Mouse (Mus musculus): ENCODE results near the gene Traf5. TPM values are rescaled to one million over a fixed set of nuclear protein-coding genes. Genes with fewer than 3 reads are reported as not detected.
A peak's percentile ranks its signal among the peaks of the same experiment; 100 is the strongest.

Traf5 gene
- polyA plus RNA-seq, 1 experiment from 2014 or later: 25.2 TPM

DNA sequence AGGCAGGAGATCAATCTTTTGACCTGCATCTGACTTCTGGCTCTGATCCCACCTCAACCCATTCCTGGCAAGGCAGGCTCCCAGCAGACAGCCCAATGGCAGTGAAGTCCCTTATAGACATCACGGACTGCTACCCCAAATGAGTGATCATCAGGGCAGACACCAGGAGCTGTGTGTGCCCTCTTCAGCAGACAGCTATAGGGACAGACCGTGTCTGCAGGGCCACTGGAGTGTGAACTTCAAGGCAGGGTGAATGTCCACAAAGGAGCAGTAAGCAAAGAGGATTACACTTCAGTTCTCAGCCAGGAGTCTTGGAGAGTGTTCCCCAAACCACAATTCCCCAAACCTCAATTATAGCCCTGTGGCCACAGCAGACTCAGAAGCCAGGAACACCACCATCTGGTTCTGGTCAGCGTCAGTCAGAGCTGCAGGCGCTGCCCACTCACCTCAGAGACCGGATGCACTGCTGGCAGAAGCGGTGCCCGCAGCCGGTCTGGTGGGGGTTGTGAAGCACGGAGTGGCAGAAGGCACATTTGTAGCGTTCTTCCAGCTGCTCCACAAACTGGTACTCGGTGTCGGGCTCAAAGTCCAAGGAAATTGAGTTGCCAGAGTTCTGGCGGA lies 22.3 kb downstream of the Traf5 start:
- H3K4me3 ChIP-seq (ENCODE audit: low read length): peak overlapping the region; percentile 32
- peak; percentile 72 for ATAC-seq (ENCODE audit: low FRiP score, low TSS enrichment)
- H3K4me2 ChIP-seq (replicated peaks; ENCODE audit: low read depth, low read length): peak overlapping the region; percentile 54
- H3K4me1 ChIP-seq (ENCODE audit: insufficient read depth, low read length): peaks cover 26% of the 10 kb centered on the region
- 14% methylated on average over 13 of the region's 13 CpGs for WGBS
- H3K27ac ChIP-seq (ENCODE audit: low read length): peak overlapping the region; percentile 88
- H3K9ac ChIP-seq (replicated peaks; ENCODE audit: low read length): peak overlapping the region; percentile 55
- no peaks in the 10 kb centered on the region for H3K9me3 ChIP-seq (ENCODE audit: low read length)
- no peaks in the 10 kb centered on the region for H3K27me3 ChIP-seq (ENCODE audit: insufficient read depth, low read length)
- peaks cover 26% of the 10 kb centered on the region for H3K36me3 ChIP-seq (ENCODE audit: insufficient read depth, low read length)

- ATAC-seq (ENCODE audit: low FRiP score, low TSS enrichment): no peak
- 50% methylated on average over 2 of the region's 2 CpGs for WGBS
- Histone ChIP-seq H3K27me3 (ENCODE audit: insufficient read depth, low read length) (no peaks in the 10 kb centered on the region), H3K4me3 (ENCODE audit: low read length) (no peak overlapping the region), H3K9ac (replicated peaks; ENCODE audit: low read length) (no peak overlapping the region), H3K4me2 (replicated peaks; ENCODE audit: low read depth, low read length) (no peak overlapping the region), H3K36me3 (ENCODE audit: insufficient read depth, low read length) (peaks cover 43% of the 10 kb centered on the region), H3K4me1 (ENCODE audit: insufficient read depth, low read length) (peaks cover 19% of the 10 kb centered on the region), H3K27ac (ENCODE audit: low read length) (no peak overlapping the region), H3K9me3 (ENCODE audit: low read length) (peaks cover 7% of the 10 kb centered on the region)
Observed at GRCm38 (mm10) chr1:192068188-192068587, 24.2 kb downstream of the Traf5 start.

GRCm38 (mm10) chr1:192066956-192067355 lies 25.4 kb downstream of the Traf5 start:
- H3K4me3 ChIP-seq (ENCODE audit: low read length): no peak overlapping the region
- peaks cover 51% of the 10 kb centered on the region for H3K36me3 ChIP-seq (ENCODE audit: insufficient read depth, low read length)
- 96% methylated on average over 3 of the region's 3 CpGs for WGBS
- ATAC-seq (ENCODE audit: low FRiP score, low TSS enrichment): no peak
- peaks cover 7% of the 10 kb centered on the region for H3K9me3 ChIP-seq (ENCODE audit: low read length)
- peaks cover 22% of the 10 kb centered on the region for H3K4me1 ChIP-seq (ENCODE audit: insufficient read depth, low read length)
- no peak overlapping the region for H3K27ac ChIP-seq (ENCODE audit: low read length)
- H3K9ac ChIP-seq (replicated peaks; ENCODE audit: low read length): no peak overlapping the region
- H3K27me3 ChIP-seq (ENCODE audit: insufficient read depth, low read length): no peaks in the 10 kb centered on the region
- H3K4me2 ChIP-seq (replicated peaks; ENCODE audit: low read depth, low read length): no peak overlapping the region

GRCm38 (mm10) chr1:192063209-192063946 lies 29.0 kb downstream of the Traf5 start:
- peaks cover 62% of the 10 kb centered on the region for H3K36me3 ChIP-seq (ENCODE audit: insufficient read depth, low read length)

DNA sequence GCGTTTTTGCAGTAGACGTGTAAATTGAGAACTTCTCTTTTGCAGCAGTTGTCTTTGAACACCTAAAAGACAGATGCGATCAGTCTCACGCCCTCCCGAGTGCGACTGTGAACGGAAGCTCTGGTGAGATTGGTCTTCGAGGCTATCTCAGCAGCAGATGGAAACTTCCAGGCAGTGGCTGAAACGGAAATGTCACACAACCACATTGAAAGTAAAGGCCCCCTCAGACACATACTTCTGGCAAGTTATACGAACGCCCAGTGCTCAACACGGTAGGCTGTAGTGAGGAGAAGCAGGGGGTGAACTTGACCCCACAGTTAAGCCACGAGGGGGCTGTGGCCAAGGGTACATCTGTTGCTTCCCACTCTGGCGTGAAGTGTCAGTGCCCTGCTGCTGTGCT lies 29.7 kb downstream of the Traf5 start:
- Histone ChIP-seq H3K36me3 (ENCODE audit: insufficient read depth, low read length) (peaks cover 61% of the 10 kb centered on the region), H3K4me3 (ENCODE audit: low read length) (no peak overlapping the region), H3K4me2 (replicated peaks; ENCODE audit: low read depth, low read length) (no peak overlapping the region), H3K27ac (ENCODE audit: low read length) (peak overlapping the region; percentile 54; the same call in 1 of the 2 replicates), H3K9ac (replicated peaks; ENCODE audit: low read length) (no peak overlapping the region), H3K27me3 (ENCODE audit: insufficient read depth, low read length) (no peaks in the 10 kb centered on the region), H3K4me1 (ENCODE audit: insufficient read depth, low read length) (peaks cover 5% of the 10 kb centered on the region; the same call in 1 of the 2 replicates), H3K9me3 (ENCODE audit: low read length) (peaks cover 7% of the 10 kb centered on the region)
- 66% methylated on average over 14 of the region's 14 CpGs for WGBS
- ATAC-seq (ENCODE audit: low FRiP score, low TSS enrichment): no peak

More at GRCm38 (mm10) chr1:192063209-192063946, 29.0 kb downstream of the Traf5 start:
- no peak overlapping the region for H3K9ac ChIP-seq (replicated peaks; ENCODE audit: low read length)
- peaks cover 7% of the 10 kb centered on the region for H3K9me3 ChIP-seq (ENCODE audit: low read length)
- no peak overlapping the region for H3K4me3 ChIP-seq (ENCODE audit: low read length)
- no peak overlapping the region for H3K4me2 ChIP-seq (replicated peaks; ENCODE audit: low read depth, low read length)
- WGBS: 93% methylated on average over 8 of the region's 8 CpGs
- H3K27me3 ChIP-seq (ENCODE audit: insufficient read depth, low read length): no peaks in the 10 kb centered on the region
- ATAC-seq (ENCODE audit: low FRiP score, low TSS enrichment): no peak
- H3K27ac ChIP-seq (ENCODE audit: low read length): no peak overlapping the region
- peaks cover 5% of the 10 kb centered on the region; the same call in 1 of the 2 replicates for H3K4me1 ChIP-seq (ENCODE audit: insufficient read depth, low read length)

GRCm38 (mm10) chr1:192061666-192062306 lies 30.6 kb downstream of the Traf5 start:
- no peak overlapping the region for H3K4me3 ChIP-seq (ENCODE audit: low read length)
- peak overlapping the region; percentile 54 for H3K27ac ChIP-seq (ENCODE audit: low read length)
- no peaks in the 10 kb centered on the region for H3K27me3 ChIP-seq (ENCODE audit: insufficient read depth, low read length)
- H3K4me1 ChIP-seq (ENCODE audit: insufficient read depth, low read length): peaks cover 5% of the 10 kb centered on the region; the same call in 1 of the 2 replicates
- no peak overlapping the region for H3K9ac ChIP-seq (replicated peaks; ENCODE audit: low read length)
- peaks cover 7% of the 10 kb centered on the region for H3K9me3 ChIP-seq (ENCODE audit: low read length)
- peaks cover 62% of the 10 kb centered on the region for H3K36me3 ChIP-seq (ENCODE audit: insufficient read depth, low read length)
- ATAC-seq (ENCODE audit: low FRiP score, low TSS enrichment): peak; percentile 92
- no peak overlapping the region for H3K4me2 ChIP-seq (replicated peaks; ENCODE audit: low read depth, low read length)
- WGBS: 13% methylated on average over 4 of the region's 4 CpGs

- WGBS: 87% methylated on average over 10 of the region's 10 CpGs
- Histone ChIP-seq H3K4me3 (ENCODE audit: low read length) (no peak overlapping the region), H3K36me3 (ENCODE audit: insufficient read depth, low read length) (peaks cover 39% of the 10 kb centered on the region), H3K27ac (ENCODE audit: low read length) (no peak overlapping the region), H3K4me2 (replicated peaks; ENCODE audit: low read depth, low read length) (no peak overlapping the region), H3K9me3 (ENCODE audit: low read length) (peaks cover 7% of the 10 kb centered on the region), H3K27me3 (ENCODE audit: insufficient read depth, low read length) (no peaks in the 10 kb centered on the region), H3K4me1 (ENCODE audit: insufficient read depth, low read length) (peaks cover 5% of the 10 kb centered on the region; the same call in 1 of the 2 replicates), H3K9ac (replicated peaks; ENCODE audit: low read length) (no peak overlapping the region)
- no peak for ATAC-seq (ENCODE audit: low FRiP score, low TSS enrichment)
Observed at GRCm38 (mm10) chr1:192058911-192059310, 33.4 kb downstream of the Traf5 start.

GRCm38 (mm10) chr1:192053726-192054125 lies 38.6 kb downstream of the Traf5 start:
- peaks cover 23% of the 10 kb centered on the region for H3K36me3 ChIP-seq (ENCODE audit: insufficient read depth, low read length)
- no peak overlapping the region for H3K4me2 ChIP-seq (replicated peaks; ENCODE audit: low read depth, low read length)
- H3K27ac ChIP-seq (ENCODE audit: low read length): no peak overlapping the region
- no peak overlapping the region for H3K9ac ChIP-seq (replicated peaks; ENCODE audit: low read length)
- no peaks in the 10 kb centered on the region for H3K27me3 ChIP-seq (ENCODE audit: insufficient read depth, low read length)
- ATAC-seq (ENCODE audit: low FRiP score, low TSS enrichment): no peak
- 40% methylated on average over 3 of the region's 3 CpGs for WGBS
- H3K4me3 ChIP-seq (ENCODE audit: low read length): no peak overlapping the region
- no peaks in the 10 kb centered on the region for H3K4me1 ChIP-seq (ENCODE audit: insufficient read depth, low read length)
- no peaks in the 10 kb centered on the region for H3K9me3 ChIP-seq (ENCODE audit: low read length)

- Histone ChIP-seq H3K27me3 (ENCODE audit: insufficient read depth, low read length) (no peaks in the 10 kb centered on the region), H3K4me1 (ENCODE audit: insufficient read depth, low read length) (no peaks in the 10 kb centered on the region), H3K9me3 (ENCODE audit: low read length) (no peaks in the 10 kb centered on the region), H3K9ac (replicated peaks; ENCODE audit: low read length) (no peak overlapping the region), H3K27ac (ENCODE audit: low read length) (no peak overlapping the region), H3K4me2 (replicated peaks; ENCODE audit: low read depth, low read length) (no peak overlapping the region), H3K36me3 (ENCODE audit: insufficient read depth, low read length) (peaks cover 16% of the 10 kb centered on the region), H3K4me3 (ENCODE audit: low read length) (no peak overlapping the region)
- 73% methylated on average over 5 of the region's 5 CpGs for WGBS
- no peak for ATAC-seq (ENCODE audit: low FRiP score, low TSS enrichment)
Observed at GRCm38 (mm10) chr1:192052986-192053385, 39.4 kb downstream of the Traf5 start.

All from kidney, embryonic 16.5 days (tissue).